Mouse (Mus musculus) cortical plate, adult 2 months (tissue): ENCODE measurements at regions not wholly inside any gene's neighbourhood (a gene's known extent, or its start where the extent isn't known, plus 50 kb on each side); places are given as distances from the start of the nearest gene placed in this dataset.

Source experiments
- CTCF ChIP-seq: fragments of 200-500 bp; IDR thresholded peaks from 2 replicates; pipeline ENCODE4 v1.5.1; 2011; ENCODE audit warnings: mild to moderate bottlenecking, control low read depth, low read length; ENCODE audit not compliant: insufficient read depth; ENCODE audit errors: extremely low read depth
- POLR2A ChIP-seq: fragments of 200-500 bp; IDR thresholded peaks from 2 replicates; pipeline ENCODE4 v1.6.1; 2011; ENCODE audit warnings: mild to moderate bottlenecking, low read length, control low read depth; ENCODE audit not compliant: insufficient read depth; ENCODE audit errors: extremely low read depth

DNA sequence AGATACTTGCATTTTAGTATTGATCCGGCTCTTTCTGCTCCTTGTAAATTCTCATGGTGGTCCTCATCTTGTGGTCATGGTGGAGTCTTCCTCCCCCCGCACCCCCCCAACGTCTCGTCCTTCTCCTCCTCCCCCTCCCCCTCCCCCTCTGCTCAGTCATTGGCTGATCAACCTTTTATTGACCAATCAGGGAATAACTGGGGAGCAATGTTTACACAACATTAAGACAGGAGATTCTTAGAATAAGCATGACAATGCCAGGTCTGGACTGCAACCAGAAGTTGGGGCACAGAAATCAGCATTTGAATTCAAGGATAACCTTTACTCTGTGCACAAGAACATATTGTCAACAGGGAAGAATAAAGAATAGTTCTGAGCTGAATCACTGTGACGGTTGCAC lies 89.4 kb upstream of the Arid2 start:
- no peak for TF ChIP-seq CTCF
- TF ChIP-seq POLR2A, result no peak
